Mouse (Mus musculus) sigmoid colon, adult 10 weeks (tissue): ENCODE results near the gene Hdhd5. TPM values are rescaled to one million over a fixed set of nuclear protein-coding genes. Genes with fewer than 3 reads are reported as not detected.

Experiments
- polyA plus RNA-seq: library from polyadenylated mRNA; stranded (reverse); fragments of 350-450 nt; fragmentation: Illumina TruSeq; extraction: RNeasy Lipid Tissue Mini Kit (QIAGEN cat#74804); gene quantifications from one replicate; pipeline ENCODE4 v1.2.3, GENCODE M21; 2014; ENCODE audit warnings: low read depth, low replicate concordance

The Hdhd5 gene
- polyA plus RNA-seq, result 9.1 TPM

GRCm38 (mm10) chr6:120531020-120531965 is at the start of gene Hdhd5:
Gene Hdhd5, minus strand, starts transcription at chr6:120531319.

GRCm38 (mm10) chr6:120493374-120494181 is 37.5 kb downstream of the Hdhd5 start, which contains the start of gene Tmem121b:
Gene Tmem121b, minus strand, starts transcription at chr6:120493807.

GRCm38 (mm10) chr6:120463086-120463871 is 67.8 kb downstream of the Hdhd5 start, which contains the start of gene Il17ra:
Gene Il17ra, plus strand, starts transcription at chr6:120463247.

Other genes starting within 250 kb of the Hdhd5 start
- gene D330020A13Rik, start 237.0 kb downstream of the Hdhd5 start, polyA plus RNA-seq, result not detected
- gene B4galnt3, start 236.8 kb downstream of the Hdhd5 start, polyA plus RNA-seq, result 5.0 TPM
- 71.7 TPM for gene Kdm5a, start 167.2 kb downstream of the Hdhd5 start, polyA plus RNA-seq
- 15.6 TPM for gene Ccdc77, start 166.9 kb downstream of the Hdhd5 start, polyA plus RNA-seq
- gene Il17ra, start 68.1 kb downstream of the Hdhd5 start, polyA plus RNA-seq, result 4.0 TPM
- gene Tmem121b, start 37.5 kb downstream of the Hdhd5 start, polyA plus RNA-seq, result not detected
- 0.28 TPM for gene Cecr2, start 135.1 kb upstream of the Hdhd5 start, polyA plus RNA-seq
- gene Slc25a18, start 242.3 kb upstream of the Hdhd5 start, polyA plus RNA-seq, result not detected